Mouse (Mus musculus) midbrain, embryonic 13.5 days (tissue): ENCODE data around the gene Anks3. TPM values are rescaled to one million over a fixed set of nuclear protein-coding genes. Genes with fewer than 3 reads are reported as not detected.
A peak's percentile ranks its signal among the peaks of the same experiment; 100 is the strongest.

Experiments
- ATAC-seq: fragments of 200-750 bp; cut with Nextera tagmentation; 2 replicates; pipeline ENCODE4 v1.8.0; 2017; ENCODE audit warnings: mild to moderate bottlenecking, moderate TSS enrichment, moderate library complexity
- H3K27ac ChIP-seq: fragments of 300-500 bp; sonication (generic); 2 replicates; pipeline ENCODE4 v1.5.1; 2015; ENCODE audit warnings: inconsistent platforms, mild to moderate bottlenecking, moderate library complexity
- H3K27me3 ChIP-seq: fragments of 300-500 bp; sonication (generic); 2 replicates; pipeline ENCODE4 v1.6.1; 2015; ENCODE audit warnings: mild to moderate bottlenecking, inconsistent platforms
- H3K36me3 ChIP-seq: fragments of 300-500 bp; sonication (generic); 2 replicates; pipeline ENCODE4 v1.6.1; 2015; ENCODE audit warnings: mild to moderate bottlenecking, inconsistent platforms
- H3K4me1 ChIP-seq: fragments of 300-500 bp; sonication (generic); replicated peaks from 2 replicates; pipeline ENCODE4 v1.6.1; 2015; ENCODE audit warnings: inconsistent platforms
- H3K4me2 ChIP-seq: fragments of 300-500 bp; sonication (generic); replicated peaks from 2 replicates; pipeline ENCODE4 v1.6.1; 2015; ENCODE audit warnings: moderate library complexity, mild to moderate bottlenecking, inconsistent platforms
- H3K4me3 ChIP-seq: fragments of 300-500 bp; sonication (generic); replicated peaks from 2 replicates; pipeline ENCODE4 v1.5.1; 2015; ENCODE audit warnings: mild to moderate bottlenecking, inconsistent platforms
- H3K9ac ChIP-seq: fragments of 300-500 bp; sonication (generic); replicated peaks from 2 replicates; pipeline ENCODE4 v1.6.1; 2015; ENCODE audit warnings: mild to moderate bottlenecking, inconsistent platforms
- H3K9me3 ChIP-seq: fragments of 300-500 bp; sonication (generic); 2 replicates; pipeline ENCODE4 v1.6.1; 2016; ENCODE audit warnings: mild to moderate bottlenecking, inconsistent platforms
- WGBS: fragments of 180-500 bp; shearing (Covaris S2); methylation state at CpG from one replicate; pipeline ENCODE4 v1.1.7; 2015; 5-methylcytosine and 5-hydroxymethylcytosine counted together
- polyA plus RNA-seq: library from polyadenylated mRNA; unstranded; fragments of >200 nt; fragmentation: Nextera tagmentation; extraction: Ambion mirVana; gene quantifications from 2 replicates; pipeline ENCODE4 v1.2.1, GENCODE M21; 2015

Anks3 gene
- polyA plus RNA-seq, 1 experiment from 2014 or later, result 85.4 TPM

GRCm38 (mm10) chr16:4938461-4938860 lies 25.5 kb downstream of the Anks3 start, which contains the start of gene Nudt16l1:
Nudt16l1 (plus strand) TSS chr16:4938761.
- WGBS, result 2% methylated on average over 2 of the region's 2 CpGs
- H3K27ac ChIP-seq, result peak within 1 kb of the TSS; percentile 88

GRCm38 (mm10) chr16:4937351-4938190 lies 26.4 kb downstream of the Anks3 start:
- no peaks in the 10 kb centered on the region for H3K27me3 ChIP-seq
- H3K9me3 ChIP-seq, result no peaks in the 10 kb centered on the region
- 0 out of 2 replicates have a peak overlapping the region, but pooled peaks have one; percentile 19 for H3K9ac ChIP-seq
- H3K4me3 ChIP-seq, result no peak overlapping the region
- H3K36me3 ChIP-seq, result peaks cover 76% of the 10 kb centered on the region
- H3K4me2 ChIP-seq, result no peak overlapping the region
- ATAC-seq, result no peak
- 93% methylated on average over 8 of the region's 8 CpGs for WGBS
- H3K27ac ChIP-seq, result no peak overlapping the region
- peaks cover 19% of the 10 kb centered on the region for H3K4me1 ChIP-seq

More at GRCm38 (mm10) chr16:4938461-4938860, 25.5 kb downstream of the Anks3 start, which contains the start of gene Nudt16l1:
- ATAC-seq, result peak; percentile 12; the same call in 1 of the 2 replicates
- Histone ChIP-seq H3K36me3 (peaks cover 76% of the 10 kb centered on the region), H3K9ac (peak within 1 kb of the TSS; percentile 96), H3K4me2 (peak within 1 kb of the TSS; percentile 98), H3K4me3 (peak within 1 kb of the TSS; percentile 84), H3K4me1 (peaks cover 19% of the 10 kb centered on the region), H3K9me3 (no peaks in the 10 kb centered on the region), H3K27me3 (no peaks in the 10 kb centered on the region)

GRCm38 (mm10) chr16:4935931-4936703 lies 27.9 kb downstream of the Anks3 start:
- Histone ChIP-seq H3K27me3 (no peaks in the 10 kb centered on the region), H3K9me3 (no peaks in the 10 kb centered on the region), H3K4me1 (peaks cover 19% of the 10 kb centered on the region), H3K9ac (no peak overlapping the region), H3K27ac (0 out of 2 replicates have a peak overlapping the region, but pooled peaks have one; percentile 4), H3K4me3 (no peak overlapping the region), H3K36me3 (peaks cover 76% of the 10 kb centered on the region), H3K4me2 (no peak overlapping the region)
- 90% methylated on average over 10 of the region's 10 CpGs for WGBS
- no peak for ATAC-seq

- H3K27me3 ChIP-seq, result no peaks in the 10 kb centered on the region
- ATAC-seq, result no peak
- peaks cover 76% of the 10 kb centered on the region for H3K36me3 ChIP-seq
- H3K4me3 ChIP-seq, result no peak overlapping the region
- H3K9ac ChIP-seq, result no peak overlapping the region
- H3K4me2 ChIP-seq, result no peak overlapping the region
- 0 out of 2 replicates have a peak overlapping the region, but pooled peaks have one; percentile 4 for H3K27ac ChIP-seq
- WGBS, result over 99% methylated on average over 31 of the region's 31 CpGs
- peaks cover 16% of the 10 kb centered on the region for H3K4me1 ChIP-seq
- H3K9me3 ChIP-seq, result no peaks in the 10 kb centered on the region
These were observed 28.6 kb downstream of the Anks3 start for GRCm38 (mm10) chr16:4935430-4935829.

- Histone ChIP-seq H3K27me3 (no peaks in the 10 kb centered on the region), H3K27ac (no peak overlapping the region), H3K9me3 (no peaks in the 10 kb centered on the region), H3K4me3 (no peak overlapping the region), H3K36me3 (peaks cover 98% of the 10 kb centered on the region), H3K4me2 (no peak overlapping the region), H3K9ac (no peak overlapping the region), H3K4me1 (no peaks in the 10 kb centered on the region)
- ATAC-seq, result no peak
- WGBS, result 90% methylated on average over 3 of the region's 3 CpGs
These were observed 31.6 kb downstream of the Anks3 start for GRCm38 (mm10) chr16:4932429-4932828.

GRCm38 (mm10) chr16:4928474-4928873 lies 35.5 kb downstream of the Anks3 start:
- no peaks in the 10 kb centered on the region for H3K27me3 ChIP-seq
- no peak overlapping the region for H3K9ac ChIP-seq
- H3K4me3 ChIP-seq, result no peak overlapping the region
- no peak overlapping the region for H3K4me2 ChIP-seq
- peaks cover 99% of the 10 kb centered on the region for H3K36me3 ChIP-seq
- no peak overlapping the region for H3K27ac ChIP-seq
- WGBS, result 95% methylated on average over 2 of the region's 2 CpGs
- no peak for ATAC-seq
- H3K9me3 ChIP-seq, result no peaks in the 10 kb centered on the region
- H3K4me1 ChIP-seq, result no peaks in the 10 kb centered on the region

- no peaks in the 10 kb centered on the region for H3K4me1 ChIP-seq
- no peak overlapping the region for H3K4me2 ChIP-seq
- peaks cover 99% of the 10 kb centered on the region for H3K36me3 ChIP-seq
- no peak overlapping the region for H3K4me3 ChIP-seq
- WGBS, result 97% methylated on average over 7 of the region's 7 CpGs
- H3K27ac ChIP-seq, result no peak overlapping the region
- H3K9me3 ChIP-seq, result no peaks in the 10 kb centered on the region
- ATAC-seq, result no peak
- no peaks in the 10 kb centered on the region for H3K27me3 ChIP-seq
- no peak overlapping the region for H3K9ac ChIP-seq
These were observed 36.0 kb downstream of the Anks3 start for GRCm38 (mm10) chr16:4927967-4928366.

GRCm38 (mm10) chr16:4923996-4924395 lies 40.0 kb downstream of the Anks3 start:
- Histone ChIP-seq H3K27ac (no peak overlapping the region), H3K9ac (no peak overlapping the region), H3K9me3 (no peaks in the 10 kb centered on the region), H3K4me1 (no peaks in the 10 kb centered on the region), H3K36me3 (peaks cover 90% of the 10 kb centered on the region), H3K27me3 (no peaks in the 10 kb centered on the region), H3K4me3 (no peak overlapping the region), H3K4me2 (no peak overlapping the region)
- WGBS, result 97% methylated on average over 5 of the region's 5 CpGs
- ATAC-seq, result no peak

GRCm38 (mm10) chr16:4922481-4922880 lies 41.5 kb downstream of the Anks3 start:
- H3K9me3 ChIP-seq, result no peaks in the 10 kb centered on the region
- ATAC-seq, result no peak
- H3K4me2 ChIP-seq, result no peak overlapping the region
- no peaks in the 10 kb centered on the region for H3K27me3 ChIP-seq
- H3K9ac ChIP-seq, result no peak overlapping the region
- H3K27ac ChIP-seq, result no peak overlapping the region
- peaks cover 79% of the 10 kb centered on the region for H3K36me3 ChIP-seq
- no peak overlapping the region for H3K4me3 ChIP-seq
- WGBS, result 94% methylated on average over 6 of the region's 6 CpGs
- no peaks in the 10 kb centered on the region for H3K4me1 ChIP-seq

- WGBS, result 87% methylated on average over 4 of the region's 4 CpGs
- no peak for ATAC-seq
- no peak overlapping the region for H3K27ac ChIP-seq
- H3K27me3 ChIP-seq, result no peaks in the 10 kb centered on the region
- no peak overlapping the region for H3K9ac ChIP-seq
- no peak overlapping the region for H3K4me3 ChIP-seq
- H3K9me3 ChIP-seq, result no peaks in the 10 kb centered on the region
- peaks cover 77% of the 10 kb centered on the region for H3K36me3 ChIP-seq
- H3K4me2 ChIP-seq, result no peak overlapping the region
- no peaks in the 10 kb centered on the region for H3K4me1 ChIP-seq
These were observed 43.4 kb downstream of the Anks3 start for GRCm38 (mm10) chr16:4920556-4920955.

- H3K36me3 ChIP-seq, result peaks cover 62% of the 10 kb centered on the region
- H3K4me3 ChIP-seq, result no peak overlapping the region
- no peaks in the 10 kb centered on the region for H3K27me3 ChIP-seq
- ATAC-seq, result no peak
- WGBS, result 92% methylated on average over 2 of the region's 2 CpGs
- no peak overlapping the region for H3K27ac ChIP-seq
- no peak overlapping the region for H3K4me2 ChIP-seq
- H3K9ac ChIP-seq, result no peak overlapping the region
- no peaks in the 10 kb centered on the region for H3K4me1 ChIP-seq
- H3K9me3 ChIP-seq, result no peaks in the 10 kb centered on the region
These were observed 47.4 kb downstream of the Anks3 start for GRCm38 (mm10) chr16:4916608-4917007.

GRCm38 (mm10) chr16:4915931-4916330 lies 48.1 kb downstream of the Anks3 start:
- H3K36me3 ChIP-seq, result peaks cover 64% of the 10 kb centered on the region
- no peak overlapping the region for H3K9ac ChIP-seq
- H3K27ac ChIP-seq, result no peak overlapping the region
- H3K27me3 ChIP-seq, result no peaks in the 10 kb centered on the region
- no peaks in the 10 kb centered on the region for H3K4me1 ChIP-seq
- WGBS, result 98% methylated on average over 3 of the region's 3 CpGs
- no peak overlapping the region for H3K4me2 ChIP-seq
- no peaks in the 10 kb centered on the region for H3K9me3 ChIP-seq
- no peak for ATAC-seq
- no peak overlapping the region for H3K4me3 ChIP-seq
